Mouse (Mus musculus): ENCODE results near the gene Myef2.

GRCm38 (mm10) chr2:125155504-125155903, 32.0 kb upstream of the Myef2 start:
- TF ChIP-seq CTCF (IDR thresholded peaks at IDR 0.05; ENCODE audit: extremely low read depth, insufficient read depth, insufficient read length, insufficient replicate concordance) = no peak
- no peak for TF ChIP-seq POLR2A (IDR thresholded peaks at IDR 0.05; ENCODE audit: low read depth, low read length)
